Mouse (Mus musculus): ENCODE measurements around the gene Rad51b.

Gene Rad51b

GRCm38 (mm10) chr12:79380190-79380589 is 83.1 kb downstream of the Rad51b start:
- no peak for DNase-seq (ENCODE audit: low spot score in 2 of 2)

- no peak for DNase-seq (ENCODE audit: low spot score in 2 of 2)
These were observed 84.4 kb downstream of the Rad51b start for GRCm38 (mm10) chr12:79381489-79381888.

GRCm38 (mm10) chr12:79382416-79382815 is 85.3 kb downstream of the Rad51b start:
- DNase-seq (ENCODE audit: low spot score in 2 of 2) = no peak

GRCm38 (mm10) chr12:79383583-79383982 is 86.5 kb downstream of the Rad51b start:
- no peak for DNase-seq (ENCODE audit: low spot score in 2 of 2)

GRCm38 (mm10) chr12:79384787-79385186 is 87.7 kb downstream of the Rad51b start:
- DNase-seq (ENCODE audit: low spot score in 2 of 2) = no peak

- DNase-seq (ENCODE audit: low spot score in 2 of 2) = no peak
These were observed 88.1 kb downstream of the Rad51b start for GRCm38 (mm10) chr12:79385199-79385598.

- DNase-seq (ENCODE audit: low spot score in 2 of 2) = no peak
These were observed 90.8 kb downstream of the Rad51b start for GRCm38 (mm10) chr12:79387886-79388285.

- DNase-seq (ENCODE audit: low spot score in 2 of 2) = no peak
These were observed 92.2 kb downstream of the Rad51b start for GRCm38 (mm10) chr12:79389251-79389650.

- DNase-seq (ENCODE audit: low spot score in 2 of 2) = no peak
These were observed 92.9 kb downstream of the Rad51b start for GRCm38 (mm10) chr12:79389971-79390370.

GRCm38 (mm10) chr12:79393636-79394035 is 96.6 kb downstream of the Rad51b start:
- DNase-seq (ENCODE audit: low spot score in 2 of 2) = no peak

GRCm38 (mm10) chr12:79403992-79404391 is 106.9 kb downstream of the Rad51b start:
- DNase-seq (ENCODE audit: low spot score in 2 of 2) = no peak

- no peak for DNase-seq (ENCODE audit: low spot score in 2 of 2)
These were observed 107.4 kb downstream of the Rad51b start for GRCm38 (mm10) chr12:79404494-79404893.

GRCm38 (mm10) chr12:79408677-79409076 is 111.6 kb downstream of the Rad51b start:
- DNase-seq (ENCODE audit: low spot score in 2 of 2) = no peak

GRCm38 (mm10) chr12:79409126-79409860 is 112.2 kb downstream of the Rad51b start:
- no peak for DNase-seq (ENCODE audit: low spot score in 2 of 2)

- no peak for DNase-seq (ENCODE audit: low spot score in 2 of 2)
These were observed 115.9 kb downstream of the Rad51b start for GRCm38 (mm10) chr12:79412894-79413507.

- no peak for DNase-seq (ENCODE audit: low spot score in 2 of 2)
These were observed 120.3 kb downstream of the Rad51b start for GRCm38 (mm10) chr12:79417360-79417759.

GRCm38 (mm10) chr12:79420605-79421004 is 123.5 kb downstream of the Rad51b start:
- no peak for DNase-seq (ENCODE audit: low spot score in 2 of 2)

GRCm38 (mm10) chr12:79429507-79430291 is 132.6 kb downstream of the Rad51b start:
- DNase-seq (ENCODE audit: low spot score in 2 of 2) = no peak

GRCm38 (mm10) chr12:79431138-79431537 is 134.1 kb downstream of the Rad51b start:
- no peak for DNase-seq (ENCODE audit: low spot score in 2 of 2)

GRCm38 (mm10) chr12:79433724-79434442 is 136.8 kb downstream of the Rad51b start:
- no peak for DNase-seq (ENCODE audit: low spot score in 2 of 2)

- DNase-seq (ENCODE audit: low spot score in 2 of 2) = no peak
These were observed 138.4 kb downstream of the Rad51b start for GRCm38 (mm10) chr12:79435474-79435873.

GRCm38 (mm10) chr12:79436035-79436434 is 139.0 kb downstream of the Rad51b start:
- no peak for DNase-seq (ENCODE audit: low spot score in 2 of 2)
